Mouse (Mus musculus): ENCODE results near the gene Mfng. TPM values are rescaled to one million over a fixed set of nuclear protein-coding genes. Genes with fewer than 3 reads are reported as not detected.
A peak's percentile ranks its signal among the peaks of the same experiment; 100 is the strongest.

The Mfng gene
- total RNA-seq, 1 experiment: 7.3 TPM

DNA sequence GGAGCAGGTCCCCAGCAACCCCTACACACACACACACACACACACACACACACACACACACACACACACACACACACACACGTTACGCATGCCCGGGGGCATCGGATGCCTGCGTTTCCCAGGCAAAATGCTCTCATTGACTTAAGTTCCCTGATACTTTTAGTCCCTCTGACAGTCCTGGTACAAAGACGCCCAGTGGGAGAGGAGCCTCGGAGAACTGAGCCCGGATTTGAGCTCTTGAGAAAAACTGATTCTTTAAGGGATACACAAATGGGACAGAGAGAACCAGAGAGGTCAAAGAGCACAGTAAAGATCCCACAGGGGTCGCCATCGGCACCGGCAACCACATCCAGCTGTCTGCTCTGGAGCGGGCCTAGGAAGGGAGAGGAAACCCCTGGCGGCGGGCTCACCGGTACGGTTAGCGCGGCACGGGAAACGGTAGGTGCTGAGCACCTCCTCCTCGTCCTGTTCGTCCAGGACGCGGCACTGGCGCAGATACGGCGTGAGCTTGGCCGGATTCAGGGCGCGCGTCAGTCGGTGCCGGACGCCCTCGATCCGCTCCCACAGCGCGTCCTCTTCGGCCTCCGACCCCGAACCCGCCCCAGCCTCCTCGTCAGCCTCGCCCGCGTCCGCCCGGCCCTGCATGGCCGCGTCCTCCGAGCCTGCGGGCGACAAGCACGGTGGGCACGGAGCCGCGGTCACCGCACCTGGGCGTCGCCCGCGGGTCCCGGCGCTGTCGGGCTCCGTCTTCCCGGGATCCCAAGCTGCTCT is 28.9 kb upstream of the Mfng start:
- in situ Hi-C loops (cut with MboI; ENCODE audit: low sequenced_read_pairs in 2 of 2, unreplicated experiment in 2 of 2): no loop called here
- no peak overlapping the region for H3K27ac ChIP-seq (ENCODE audit: insufficient read depth, low read depth, low read length, poor library complexity, severe bottlenecking)
- TF ChIP-seq HCFC1 (IDR thresholded peaks at IDR 0.05; ENCODE audit: borderline replicate concordance, insufficient read depth, low read length) (no peak), CHD2 (IDR thresholded peaks at IDR 0.05; ENCODE audit: low read depth, low read length) (no peak), ZNF384 (IDR thresholded peaks at IDR 0.05; ENCODE audit: low read depth, low read length) (no peak), MAFK (IDR thresholded peaks at IDR 0.05; ENCODE audit: insufficient read depth, low read depth, low read length) (no peak), ZC3H11A (IDR thresholded peaks at IDR 0.05; ENCODE audit: borderline replicate concordance, low read depth, low read length) (no peak)

DNA sequence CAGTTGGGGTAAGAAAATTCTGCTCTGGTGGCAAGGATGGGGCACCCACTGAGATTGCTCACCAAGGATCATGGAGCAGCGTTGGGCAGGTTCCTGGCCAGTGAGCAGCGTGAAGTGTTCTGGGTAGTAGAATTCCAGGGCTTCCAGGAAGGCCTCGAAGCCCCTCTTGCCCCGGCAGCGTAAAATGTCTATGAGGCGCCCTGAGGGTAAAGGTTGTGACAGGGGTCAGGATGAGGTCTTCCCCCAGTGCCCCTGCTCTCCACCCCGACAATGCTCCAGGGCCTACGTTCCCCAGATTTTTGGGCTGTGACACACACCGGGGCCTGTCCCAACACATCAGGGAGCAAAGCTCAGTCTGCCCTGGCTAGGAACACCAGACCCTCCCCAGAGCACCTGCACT is 28.3 kb upstream of the Mfng start:
- no peak overlapping the region for H3K9ac ChIP-seq (ENCODE audit: insufficient read depth, low read depth, low read length, poor library complexity, severe bottlenecking)
- peaks cover 3 to 17% of the 10 kb centered on the region in 2 experiments; a peak in 3 of 4 replicates for H3K4me1 ChIP-seq (ENCODE audit: control insufficient read depth in 2 of 2, insufficient read depth in 2 of 2, low read length in 2 of 2, poor library complexity in 1 of 2)
- TF ChIP-seq CHD2 (IDR thresholded peaks at IDR 0.05; ENCODE audit: low read depth, low read length) (no peak), HCFC1 (IDR thresholded peaks at IDR 0.05; ENCODE audit: borderline replicate concordance, insufficient read depth, low read length) (no peak), ZC3H11A (IDR thresholded peaks at IDR 0.05; ENCODE audit: borderline replicate concordance, low read depth, low read length) (no peak), ZNF384 (IDR thresholded peaks at IDR 0.05; ENCODE audit: low read depth, low read length) (no peak), MAFK (IDR thresholded peaks at IDR 0.05; ENCODE audit: insufficient read depth, low read depth, low read length) (no peak)
- H3K27ac ChIP-seq (ENCODE audit: insufficient read depth, low read depth, low read length, poor library complexity, severe bottlenecking): no peak overlapping the region
- in situ Hi-C loops (cut with MboI; ENCODE audit: low sequenced_read_pairs in 2 of 2, unreplicated experiment in 2 of 2): no loop called here
- no peaks in the 10 kb centered on the region for H3K36me3 ChIP-seq (ENCODE audit: control insufficient read depth, insufficient read depth, low read length, poor library complexity, severe bottlenecking)
- peak overlapping the region in 1 of 2 experiments; percentile 87; a peak in 2 of 4 replicates for H3K4me3 ChIP-seq (ENCODE audit: insufficient read depth in 1 of 2, low read depth in 1 of 2, low read length in 2 of 2, poor library complexity in 1 of 2, severe bottlenecking in 1 of 2)
- DNase-seq (ENCODE audit: low read depth, low spot score): no peak
- no peaks in the 10 kb centered on the region for H3K9me3 ChIP-seq (ENCODE audit: control insufficient read depth, insufficient read depth, low read depth, low read length)

More for the DNA sequence above, 28.9 kb upstream of the Mfng start:
- Histone ChIP-seq H3K9ac (ENCODE audit: insufficient read depth, low read depth, low read length, poor library complexity, severe bottlenecking) (peak overlapping the region; percentile 77), H3K4me3 (ENCODE audit: insufficient read depth in 1 of 2, low read depth in 1 of 2, low read length in 2 of 2, poor library complexity in 1 of 2, severe bottlenecking in 1 of 2) (peak overlapping the region; percentile 73 to 87), H3K36me3 (ENCODE audit: control insufficient read depth, insufficient read depth, low read length, poor library complexity, severe bottlenecking) (no peaks in the 10 kb centered on the region), H3K4me1 (ENCODE audit: control insufficient read depth in 2 of 2, insufficient read depth in 2 of 2, low read length in 2 of 2, poor library complexity in 1 of 2) (peaks cover 3 to 23% of the 10 kb centered on the region in 2 experiments; a peak in 3 of 4 replicates), H3K9me3 (ENCODE audit: control insufficient read depth, insufficient read depth, low read depth, low read length) (no peaks in the 10 kb centered on the region)
- DNase-seq (ENCODE audit: low read depth, low spot score): no peak

DNA sequence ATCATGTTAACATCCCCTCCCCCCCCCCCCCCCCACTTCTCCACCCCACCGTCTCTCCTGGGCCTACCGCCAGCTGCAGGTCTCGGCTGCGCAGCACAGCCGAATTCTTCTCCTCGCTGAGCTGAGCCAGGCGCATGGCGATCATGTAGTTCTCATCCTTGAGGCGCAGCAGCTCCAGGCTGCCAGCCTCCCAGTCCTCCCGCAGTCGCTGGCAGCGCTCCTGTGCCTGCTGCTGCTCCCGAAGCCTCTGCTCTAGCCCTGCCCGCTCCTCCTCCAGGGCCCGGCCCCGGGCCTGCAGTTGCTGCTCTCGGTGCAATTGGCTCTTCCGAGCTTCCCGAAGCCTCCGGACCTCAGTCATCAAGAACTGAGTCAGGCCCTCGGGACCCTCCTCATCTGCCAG is 25.8 kb upstream of the Mfng start:
- DNase-seq (ENCODE audit: low read depth, low spot score): no peak
- in situ Hi-C loops (cut with MboI; ENCODE audit: low sequenced_read_pairs in 2 of 2, unreplicated experiment in 2 of 2): no loop called here
- no peaks in the 10 kb centered on the region for H3K36me3 ChIP-seq (ENCODE audit: control insufficient read depth, insufficient read depth, low read length, poor library complexity, severe bottlenecking)
- peaks cover 3 to 11% of the 10 kb centered on the region in 2 experiments; a peak in 2 of 4 replicates for H3K4me1 ChIP-seq (ENCODE audit: control insufficient read depth in 2 of 2, insufficient read depth in 2 of 2, low read length in 2 of 2, poor library complexity in 1 of 2)
- no peak overlapping the region for H3K9ac ChIP-seq (ENCODE audit: insufficient read depth, low read depth, low read length, poor library complexity, severe bottlenecking)
- H3K4me3 ChIP-seq (ENCODE audit: insufficient read depth in 1 of 2, low read depth in 1 of 2, low read length in 2 of 2, poor library complexity in 1 of 2, severe bottlenecking in 1 of 2): no peak overlapping the region
- TF ChIP-seq HCFC1 (IDR thresholded peaks at IDR 0.05; ENCODE audit: borderline replicate concordance, insufficient read depth, low read length) (no peak), CHD2 (IDR thresholded peaks at IDR 0.05; ENCODE audit: low read depth, low read length) (no peak), ZNF384 (IDR thresholded peaks at IDR 0.05; ENCODE audit: low read depth, low read length) (no peak), ZC3H11A (IDR thresholded peaks at IDR 0.05; ENCODE audit: borderline replicate concordance, low read depth, low read length) (no peak), MAFK (IDR thresholded peaks at IDR 0.05; ENCODE audit: insufficient read depth, low read depth, low read length) (no peak)
- H3K27ac ChIP-seq (ENCODE audit: insufficient read depth, low read depth, low read length, poor library complexity, severe bottlenecking): no peak overlapping the region
- no peaks in the 10 kb centered on the region for H3K9me3 ChIP-seq (ENCODE audit: control insufficient read depth, insufficient read depth, low read depth, low read length)

- no peak for DNase-seq (ENCODE audit: low read depth, low spot score)
- TF ChIP-seq CHD2 (IDR thresholded peaks at IDR 0.05; ENCODE audit: low read depth, low read length): no peak
- H3K9me3 ChIP-seq (ENCODE audit: control insufficient read depth, insufficient read depth, low read depth, low read length): no peaks in the 10 kb centered on the region
- in situ Hi-C loops (cut with MboI; ENCODE audit: low sequenced_read_pairs in 2 of 2, unreplicated experiment in 2 of 2): no loop called here
- no peaks in the 10 kb centered on the region for H3K36me3 ChIP-seq (ENCODE audit: control insufficient read depth, insufficient read depth, low read length, poor library complexity, severe bottlenecking)
- peaks cover 0 to 4% of the 10 kb centered on the region in 2 experiments; a peak in 1 of 4 replicates for H3K4me1 ChIP-seq (ENCODE audit: control insufficient read depth in 2 of 2, insufficient read depth in 2 of 2, low read length in 2 of 2, poor library complexity in 1 of 2)
- no peak overlapping the region for H3K9ac ChIP-seq (ENCODE audit: insufficient read depth, low read depth, low read length, poor library complexity, severe bottlenecking)
- no peak overlapping the region for H3K27ac ChIP-seq (ENCODE audit: insufficient read depth, low read depth, low read length, poor library complexity, severe bottlenecking)
- H3K4me3 ChIP-seq (ENCODE audit: insufficient read depth in 1 of 2, low read depth in 1 of 2, low read length in 2 of 2, poor library complexity in 1 of 2, severe bottlenecking in 1 of 2): no peak overlapping the region
These were observed 23.7 kb upstream of the Mfng start for GRCm38 (mm10) chr15:78797060-78797329.

Measured in ES-E14 (cell line).